Mouse (Mus musculus): ENCODE data around the gene Itm2c.

DNA sequence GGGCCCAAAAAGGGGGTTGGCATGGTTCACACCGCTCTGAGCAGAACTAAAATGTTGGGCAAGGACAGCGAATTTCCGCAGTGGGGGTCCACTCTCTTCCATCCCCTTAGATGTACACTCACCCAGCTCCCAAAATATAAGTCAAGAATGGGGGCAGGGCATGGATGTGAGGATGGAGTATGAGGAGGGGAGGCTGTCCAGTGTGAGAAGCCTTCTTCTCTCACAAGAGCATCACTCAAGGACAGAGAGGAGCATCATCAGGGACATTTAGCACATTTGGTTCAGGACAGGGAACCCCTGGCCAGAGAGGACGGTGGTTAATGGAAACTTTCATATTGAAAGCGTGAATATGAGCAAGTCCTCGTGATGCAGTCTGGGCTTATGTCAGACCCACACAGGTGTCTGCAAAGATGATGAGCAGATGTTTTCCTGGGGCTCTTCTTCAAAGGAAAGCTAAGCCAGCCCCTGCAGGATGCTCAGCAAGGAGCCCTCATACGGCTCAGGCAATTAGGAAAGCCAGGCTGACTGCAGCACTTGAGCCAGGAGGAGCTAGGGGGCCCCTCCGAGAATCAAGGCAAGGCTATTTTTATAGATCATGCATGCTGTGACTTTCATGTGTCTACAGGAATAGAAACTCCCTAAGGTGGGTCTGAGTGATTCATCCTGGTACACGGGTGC is 64.0 kb downstream of the Itm2c start:
- no peak for TF ChIP-seq CTCF (IDR thresholded peaks at IDR 0.05; ENCODE audit: low read depth)
- TF ChIP-seq EP300 (IDR thresholded peaks at IDR 0.05; ENCODE audit: low read depth), result no peak

Measured in liver, embryonic 14.5 days (tissue).